Mouse (Mus musculus) liver, embryonic 14.5 days (tissue): ENCODE measurements around the gene Ppie. TPM values are rescaled to one million over a fixed set of nuclear protein-coding genes. Genes with fewer than 3 reads are reported as not detected.
"Not testable (repeated sequence)": the region's sequence is repeated elsewhere in the genome, so short reads cannot be mapped to it uniquely, and the experiment has no call there.

Experiments used
- ATAC-seq: fragments of 200-750 bp; cut with Nextera tagmentation; 2 replicates; pipeline ENCODE4 v1.8.0; 2017; ENCODE audit warnings: moderate number of reproducible peaks, mild to moderate bottlenecking, moderate library complexity; ENCODE audit not compliant: insufficient read depth
- DNase-seq, 3 experiments: peaks; one replicate each; pipeline ENCODE4 v3.0.0-alpha.2; 2012 to 2013; ENCODE audit warnings: low read depth in 3 of 3, low spot score in 3 of 3
- H3K27ac ChIP-seq: fragments of 300-500 bp; sonication (generic); 2 replicates; pipeline ENCODE4 v1.5.1; 2014; ENCODE audit warnings: moderate library complexity, mild to moderate bottlenecking, control low read depth, inconsistent platforms
- H3K27me3 ChIP-seq: fragments of 300-500 bp; sonication (generic); 2 replicates; pipeline ENCODE4 v1.6.1; 2014; ENCODE audit warnings: mild to moderate bottlenecking, low read length, moderate library complexity; ENCODE audit not compliant: control insufficient read depth, insufficient read depth
- H3K36me3 ChIP-seq: fragments of 300-500 bp; sonication (generic); replicated peaks from 2 replicates; pipeline ENCODE4 v1.6.1; 2014; ENCODE audit warnings: low read depth; ENCODE audit not compliant: control insufficient read depth, insufficient read depth
- H3K4me1 ChIP-seq, 2 experiments: fragments of 200-500 bp in 1 of 2; fragments of 300-500 bp in 1 of 2; sonication (generic) in 1 of 2; replicated peaks; 2 replicates each; pipeline ENCODE4 v1.6.1; 2012 to 2014; ENCODE audit warnings: antibody characterized with exemption in 1 of 2, inconsistent platforms in 1 of 2, low read length in 1 of 2; ENCODE audit not compliant: control insufficient read depth in 2 of 2, insufficient read depth in 2 of 2
- H3K4me2 ChIP-seq: fragments of 300-500 bp; sonication (generic); 2 replicates; pipeline ENCODE4 v1.6.1; 2014; ENCODE audit warnings: low read depth, mild to moderate bottlenecking, control low read depth, moderate library complexity
- H3K4me3 ChIP-seq, 2 experiments: fragments of 200-500 bp in 1 of 2; fragments of 300-500 bp in 1 of 2; sonication (generic) in 1 of 2; 2 replicates each; pipeline ENCODE4 v1.5.1; 2012 to 2014; ENCODE audit warnings: low read depth in 2 of 2, low read length in 2 of 2, mild to moderate bottlenecking in 2 of 2, control low read depth in 1 of 2, inconsistent platforms in 1 of 2, moderate library complexity in 1 of 2; ENCODE audit not compliant: insufficient read depth in 1 of 2
- H3K9ac ChIP-seq: fragments of 300-500 bp; sonication (generic); replicated peaks from 2 replicates; pipeline ENCODE4 v1.6.1; 2014; ENCODE audit warnings: mild to moderate bottlenecking, control low read depth, moderate library complexity
- H3K9me3 ChIP-seq: fragments of 300-500 bp; sonication (generic); 2 replicates; pipeline ENCODE4 v1.6.1; 2016; ENCODE audit warnings: low read length, mixed read lengths; ENCODE audit not compliant: control insufficient read depth
- CTCF ChIP-seq: IDR thresholded peaks from 2 replicates; pipeline ENCODE4 v1.5.1; 2016; ENCODE audit warnings: antibody characterized with exemption, low read depth, control low read depth
- EP300 ChIP-seq: IDR thresholded peaks from 2 replicates; pipeline ENCODE4 v1.6.1; 2016; ENCODE audit warnings: antibody characterized with exemption, low read depth
- WGBS: fragments of 180-500 bp; shearing (Covaris S2); extraction: QIAGEN DNeasy Blood & Tissue Kit; methylation state at CpG from one replicate; pipeline ENCODE4 v1.1.7; 2014; ENCODE audit not compliant: insufficient replicate concordance; 5-methylcytosine and 5-hydroxymethylcytosine counted together
- polyA plus RNA-seq, 2 experiments: library from polyadenylated mRNA; depleted of rRNA in 1 of 2; stranded (reverse) in 1 of 2; unstranded in 1 of 2; fragments of >200 nt; fragmentation: Nextera tagmentation in 1 of 2; extraction: Ambion mirVana in 1 of 2; gene quantifications; 2 replicates each; pipeline versions ENCODE4 v1.2.1 to v1.2.3; 2012 to 2014

Gene Ppie
- polyA plus RNA-seq, 2 experiments = 21.5 to 38.2 TPM

DNA sequence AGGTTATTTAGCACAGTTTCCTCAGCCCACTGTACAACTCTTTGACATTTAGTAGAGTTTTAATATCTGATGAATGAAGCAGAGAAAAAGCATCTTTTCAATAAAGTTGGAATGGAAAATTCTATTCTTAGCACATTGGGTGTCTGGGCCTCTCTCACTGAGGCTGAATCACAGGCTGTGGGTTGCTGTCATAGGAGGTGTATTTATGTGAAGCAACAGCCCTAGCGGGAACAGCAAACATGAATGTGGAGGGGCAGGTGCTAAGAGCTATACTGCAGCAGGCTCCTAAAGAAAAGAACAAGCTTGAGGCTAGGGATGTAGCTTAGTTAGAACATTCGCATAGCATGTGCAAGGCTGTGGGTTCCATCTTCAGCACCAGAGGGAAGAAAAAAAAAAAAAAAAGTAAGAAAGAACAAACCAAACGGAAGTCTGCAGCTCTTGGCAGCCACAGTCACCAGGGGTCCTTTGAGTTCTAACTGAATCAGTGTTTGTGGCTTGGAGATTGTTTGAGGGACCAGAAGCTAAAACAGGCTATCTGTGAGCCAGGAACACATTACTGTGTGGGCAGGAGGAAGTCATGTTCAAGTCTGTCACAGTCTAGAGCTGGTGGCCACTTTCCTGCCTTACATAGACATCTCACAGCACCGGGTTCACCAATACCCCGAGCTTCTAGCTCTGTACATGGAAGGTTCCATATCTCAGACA, 7.8 kb upstream of the Ppie start:
- WGBS = 24% methylated on average over 5 of the region's 5 CpGs
- no peak overlapping the region for H3K4me2 ChIP-seq
- ATAC-seq = no peak
- no peaks in the 10 kb centered on the region for H3K36me3 ChIP-seq
- H3K9ac ChIP-seq = no peak overlapping the region
- DNase-seq = no peak
- TF ChIP-seq CTCF = no peak
- no peak for TF ChIP-seq EP300
- no peaks in the 10 kb centered on the region for H3K4me1 ChIP-seq
- no peak overlapping the region for H3K4me3 ChIP-seq
- H3K9me3 ChIP-seq = no peaks in the 10 kb centered on the region
- no peak overlapping the region for H3K27ac ChIP-seq
- no peaks in the 10 kb centered on the region for H3K27me3 ChIP-seq

GRCm38 (mm10) chr4:123137551-123137950, 2.2 kb downstream of the Ppie start:
- no peaks in the 10 kb centered on the region for H3K9me3 ChIP-seq
- H3K27me3 ChIP-seq = no peaks in the 10 kb centered on the region
- peaks cover 21% of the 10 kb centered on the region for H3K36me3 ChIP-seq
- no peak overlapping the region for H3K4me2 ChIP-seq
- H3K9ac ChIP-seq = no peak overlapping the region
- H3K4me3 ChIP-seq = no peak overlapping the region
- H3K27ac ChIP-seq = no peak overlapping the region
- TF ChIP-seq EP300 (no peak), CTCF (no peak)
- ATAC-seq = no peak
- 70% methylated on average over 3 of the region's 3 CpGs for WGBS
- no peak for DNase-seq
- H3K4me1 ChIP-seq = peaks cover 5 to 11% of the 10 kb centered on the region in 2 experiments

DNA sequence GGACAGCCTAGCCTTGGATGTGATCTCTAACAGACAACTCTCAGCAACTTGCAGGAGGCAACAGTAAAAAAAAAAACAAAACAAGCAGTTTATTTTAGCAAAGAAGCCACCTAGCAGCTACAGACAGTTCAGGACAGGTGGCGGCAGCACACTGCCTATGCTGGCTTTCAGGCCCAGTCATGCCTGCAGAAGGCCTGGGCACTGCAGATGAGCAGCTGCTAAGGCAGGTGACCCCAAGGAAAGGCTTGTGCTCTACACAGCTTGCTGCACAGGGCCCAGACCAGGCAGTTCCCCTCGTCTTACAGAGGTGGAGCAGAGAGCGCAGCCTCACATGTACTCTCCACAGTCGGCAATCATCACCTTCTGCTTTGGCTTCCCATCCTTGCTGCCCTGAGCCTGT, 12.7 kb downstream of the Ppie start:
- TF ChIP-seq CTCF (no peak), EP300 (no peak)
- Histone ChIP-seq H3K9me3 (no peaks in the 10 kb centered on the region), H3K4me2 (no peak overlapping the region), H3K4me1 (no peaks in the 10 kb centered on the region), H3K36me3 (peaks cover 26% of the 10 kb centered on the region), H3K9ac (no peak overlapping the region), H3K27me3 (no peaks in the 10 kb centered on the region), H3K4me3 (no peak overlapping the region), H3K27ac (no peak overlapping the region)
- WGBS = 73% methylated on average over 4 of the region's 4 CpGs
- ATAC-seq (no peak), DNase-seq (no peak)

GRCm38 (mm10) chr4:123126626-123127025, 13.1 kb downstream of the Ppie start:
- TF ChIP-seq CTCF = no peak
- TF ChIP-seq EP300 = no peak
- Histone ChIP-seq H3K9ac (no peak overlapping the region), H3K27ac (no peak overlapping the region), H3K4me1 (no peaks in the 10 kb centered on the region), H3K36me3 (peaks cover 23% of the 10 kb centered on the region), H3K9me3 (no peaks in the 10 kb centered on the region), H3K4me3 (no peak overlapping the region), H3K4me2 (no peak overlapping the region), H3K27me3 (no peaks in the 10 kb centered on the region)
- ATAC-seq (no peak), DNase-seq (no peak)
- 78% methylated on average over 7 of the region's 7 CpGs for WGBS

DNA sequence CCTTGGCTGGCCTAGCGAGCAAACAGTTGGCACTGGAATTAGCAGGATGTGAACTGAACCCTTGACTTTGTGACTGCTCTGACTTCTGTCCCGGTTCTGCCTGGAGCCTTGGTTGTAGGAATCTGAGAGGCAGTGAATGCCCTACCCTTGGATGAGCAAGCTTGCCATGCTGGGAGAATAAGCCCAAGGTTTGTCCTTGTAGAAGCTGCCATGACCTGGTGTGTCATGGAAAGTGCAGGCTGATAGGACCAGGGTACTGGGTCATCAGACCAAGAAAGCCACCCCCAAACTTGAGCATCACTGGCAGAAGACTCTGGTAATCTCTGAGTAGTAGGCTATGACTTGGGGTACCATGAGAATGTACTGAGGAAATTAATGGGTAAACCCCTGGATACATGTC, 18.5 kb downstream of the Ppie start:
- H3K36me3 ChIP-seq = peaks cover 4% of the 10 kb centered on the region; the same call in 1 of the 2 replicates
- no peak overlapping the region for H3K4me3 ChIP-seq
- H3K9ac ChIP-seq = no peak overlapping the region
- no peaks in the 10 kb centered on the region for H3K4me1 ChIP-seq
- 62% methylated on average over 2 of the region's 2 CpGs for WGBS
- H3K4me2 ChIP-seq = no peak overlapping the region
- no peaks in the 10 kb centered on the region for H3K9me3 ChIP-seq
- H3K27me3 ChIP-seq = no peaks in the 10 kb centered on the region
- TF ChIP-seq EP300 (no peak), CTCF (no peak)
- H3K27ac ChIP-seq = no peak overlapping the region
- ATAC-seq = no peak
- no peak for DNase-seq

DNA sequence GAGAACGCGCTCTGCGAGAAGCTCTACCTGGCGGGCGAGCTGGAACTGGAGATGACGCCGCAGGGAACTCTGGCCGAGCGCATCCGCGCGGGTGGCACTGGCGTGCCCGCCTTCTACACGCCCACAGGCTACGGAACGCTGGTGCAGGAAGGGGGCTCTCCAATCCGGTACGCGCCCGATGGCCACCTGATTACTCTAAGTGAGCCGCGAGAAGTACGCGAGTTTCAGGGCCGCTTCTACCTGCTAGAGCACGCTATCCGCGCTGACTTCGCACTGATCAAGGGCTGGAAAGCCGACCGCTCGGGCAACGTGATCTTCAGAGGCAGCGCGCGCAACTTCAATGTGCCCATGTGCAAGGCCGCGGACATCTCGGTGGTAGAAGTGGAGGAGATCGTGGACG, 23.1 kb downstream of the Ppie start:
- not testable (repeated sequence) for H3K4me1 ChIP-seq, ATAC-seq, H3K9me3 ChIP-seq, H3K36me3 ChIP-seq, H3K4me2 ChIP-seq, DNase-seq, H3K9ac ChIP-seq, H3K4me3 ChIP-seq, H3K27me3 ChIP-seq, H3K27ac ChIP-seq
- 19% methylated on average over 30 of the region's 42 CpGs for WGBS
